Mouse (Mus musculus): ENCODE data around the gene Tmem213. TPM values are rescaled to one million over a fixed set of nuclear protein-coding genes. Genes with fewer than 3 reads are reported as not detected.
A peak's percentile ranks its signal among the peaks of the same experiment; 100 is the strongest.

Gene Tmem213
- polyA plus RNA-seq, 1 experiment = not detected

DNA sequence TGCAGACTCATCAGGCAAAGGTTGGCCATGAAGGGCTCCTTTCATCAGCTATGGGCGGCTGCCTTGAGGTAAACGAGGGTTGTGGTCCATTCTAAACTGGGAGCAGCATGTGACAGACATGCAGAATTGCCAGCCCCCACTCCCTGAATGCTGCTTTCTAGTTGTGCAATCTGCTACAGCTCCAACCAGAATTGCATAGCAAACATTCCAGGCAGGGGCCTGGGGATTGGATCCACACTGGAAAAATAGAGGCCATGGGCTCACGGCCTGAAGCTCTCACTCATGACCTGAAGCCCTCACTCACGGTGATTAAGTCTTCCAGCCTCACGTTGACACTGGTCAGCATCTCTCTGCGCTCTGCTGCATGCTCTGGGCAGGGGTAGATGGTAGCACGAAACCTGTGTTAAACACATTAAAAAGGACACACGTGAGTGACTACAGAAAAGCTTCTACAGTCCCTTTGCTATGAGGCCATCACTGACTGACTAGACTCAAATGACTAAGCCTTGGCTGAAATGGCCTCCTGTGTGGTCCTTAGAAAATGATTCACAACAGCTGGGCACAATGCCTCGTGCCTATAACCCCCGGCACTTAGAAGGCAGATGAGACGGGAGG, 27.2 kb upstream of the Tmem213 start:
- TF ChIP-seq CTCF (IDR thresholded peaks at IDR 0.05; ENCODE audit: borderline replicate concordance, insufficient read depth, low read length) (no peak), POLR2A (IDR thresholded peaks at IDR 0.05; ENCODE audit: low read depth, low read length) (no peak)
- no peak overlapping the region for H3K4me3 ChIP-seq (ENCODE audit: insufficient read depth, low read length)
- H3K27ac ChIP-seq (ENCODE audit: insufficient read depth, low read length) = peak overlapping the region; percentile 45
- H3K4me1 ChIP-seq (ENCODE audit: control insufficient read depth, insufficient read depth, low read length) = peaks cover 8% of the 10 kb centered on the region

DNA sequence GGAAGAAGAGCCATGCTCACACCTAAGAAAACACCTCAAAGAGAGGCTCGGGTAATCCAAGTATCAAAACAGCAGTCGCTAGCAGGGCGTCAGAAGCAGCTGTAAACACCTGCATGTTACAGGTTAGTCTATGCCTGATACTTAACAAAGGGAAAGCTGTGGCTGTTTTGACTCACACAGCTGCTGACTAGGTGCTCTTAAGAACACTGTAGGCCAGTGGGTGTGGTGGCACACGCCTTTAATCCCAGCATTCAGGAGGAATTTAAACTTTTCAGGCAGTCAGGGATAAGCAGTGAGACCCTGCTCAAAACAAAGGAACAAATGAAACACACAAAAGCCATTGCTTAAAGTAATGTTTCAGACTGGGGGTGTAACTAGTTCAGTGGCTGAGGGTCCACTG, 25.9 kb upstream of the Tmem213 start:
- Histone ChIP-seq H3K4me1 (ENCODE audit: control insufficient read depth, insufficient read depth, low read length) (peaks cover 8% of the 10 kb centered on the region), H3K27ac (ENCODE audit: insufficient read depth, low read length) (no peak overlapping the region), H3K4me3 (ENCODE audit: insufficient read depth, low read length) (no peak overlapping the region)
- TF ChIP-seq POLR2A (IDR thresholded peaks at IDR 0.05; ENCODE audit: low read depth, low read length) = no peak
- no peak for TF ChIP-seq CTCF (IDR thresholded peaks at IDR 0.05; ENCODE audit: borderline replicate concordance, insufficient read depth, low read length)

GRCm38 (mm10) chr6:38087242-38088026, 21.6 kb upstream of the Tmem213 start:
- Histone ChIP-seq H3K4me1 (ENCODE audit: control insufficient read depth, insufficient read depth, low read length) (peaks cover 4% of the 10 kb centered on the region), H3K27ac (ENCODE audit: insufficient read depth, low read length) (no peak overlapping the region), H3K4me3 (ENCODE audit: insufficient read depth, low read length) (no peak overlapping the region)
- TF ChIP-seq POLR2A (IDR thresholded peaks at IDR 0.05; ENCODE audit: low read depth, low read length) (no peak), CTCF (IDR thresholded peaks at IDR 0.05; ENCODE audit: borderline replicate concordance, insufficient read depth, low read length) (no peak)

GRCm38 (mm10) chr6:38092539-38092938, 16.5 kb upstream of the Tmem213 start:
- H3K4me1 ChIP-seq (ENCODE audit: control insufficient read depth, insufficient read depth, low read length) = peaks cover 13% of the 10 kb centered on the region
- no peak overlapping the region; the same call in 1 of the 2 replicates for H3K27ac ChIP-seq (ENCODE audit: insufficient read depth, low read length)
- H3K4me3 ChIP-seq (ENCODE audit: insufficient read depth, low read length) = no peak overlapping the region
- TF ChIP-seq POLR2A (IDR thresholded peaks at IDR 0.05; ENCODE audit: low read depth, low read length) (no peak), CTCF (IDR thresholded peaks at IDR 0.05; ENCODE audit: borderline replicate concordance, insufficient read depth, low read length) (no peak)

GRCm38 (mm10) chr6:38094701-38095100, 14.4 kb upstream of the Tmem213 start:
- H3K4me3 ChIP-seq (ENCODE audit: insufficient read depth, low read length) = no peak overlapping the region
- no peak for TF ChIP-seq POLR2A (IDR thresholded peaks at IDR 0.05; ENCODE audit: low read depth, low read length)
- no peak for TF ChIP-seq CTCF (IDR thresholded peaks at IDR 0.05; ENCODE audit: borderline replicate concordance, insufficient read depth, low read length)
- H3K27ac ChIP-seq (ENCODE audit: insufficient read depth, low read length) = no peak overlapping the region
- peaks cover 13% of the 10 kb centered on the region for H3K4me1 ChIP-seq (ENCODE audit: control insufficient read depth, insufficient read depth, low read length)

DNA sequence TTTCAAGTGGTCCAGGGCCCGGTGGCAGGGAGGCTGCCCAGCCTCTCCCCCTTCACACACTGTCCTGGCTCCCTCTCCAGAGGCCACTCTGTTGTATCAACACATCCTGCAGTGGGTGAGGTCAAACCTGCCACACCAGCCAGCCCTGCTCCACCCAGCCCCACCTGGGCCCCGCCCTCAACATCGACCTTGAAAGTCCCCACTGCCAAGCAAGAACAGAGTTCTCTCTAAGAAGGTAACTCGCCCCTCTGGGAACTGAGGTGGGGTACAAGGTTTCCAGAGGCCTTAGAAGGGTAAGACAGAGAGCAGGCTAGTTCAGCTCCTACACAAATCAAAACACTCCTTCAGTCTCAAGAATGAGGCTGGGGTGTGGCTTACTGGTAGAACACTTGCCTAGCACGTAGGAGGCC, 12.1 kb upstream of the Tmem213 start:
- Histone ChIP-seq H3K4me3 (ENCODE audit: insufficient read depth, low read length) (no peak overlapping the region), H3K4me1 (ENCODE audit: control insufficient read depth, insufficient read depth, low read length) (peaks cover 13% of the 10 kb centered on the region), H3K27ac (ENCODE audit: insufficient read depth, low read length) (no peak overlapping the region)
- TF ChIP-seq POLR2A (IDR thresholded peaks at IDR 0.05; ENCODE audit: low read depth, low read length) = no peak
- TF ChIP-seq CTCF (IDR thresholded peaks at IDR 0.05; ENCODE audit: borderline replicate concordance, insufficient read depth, low read length) = no peak

DNA sequence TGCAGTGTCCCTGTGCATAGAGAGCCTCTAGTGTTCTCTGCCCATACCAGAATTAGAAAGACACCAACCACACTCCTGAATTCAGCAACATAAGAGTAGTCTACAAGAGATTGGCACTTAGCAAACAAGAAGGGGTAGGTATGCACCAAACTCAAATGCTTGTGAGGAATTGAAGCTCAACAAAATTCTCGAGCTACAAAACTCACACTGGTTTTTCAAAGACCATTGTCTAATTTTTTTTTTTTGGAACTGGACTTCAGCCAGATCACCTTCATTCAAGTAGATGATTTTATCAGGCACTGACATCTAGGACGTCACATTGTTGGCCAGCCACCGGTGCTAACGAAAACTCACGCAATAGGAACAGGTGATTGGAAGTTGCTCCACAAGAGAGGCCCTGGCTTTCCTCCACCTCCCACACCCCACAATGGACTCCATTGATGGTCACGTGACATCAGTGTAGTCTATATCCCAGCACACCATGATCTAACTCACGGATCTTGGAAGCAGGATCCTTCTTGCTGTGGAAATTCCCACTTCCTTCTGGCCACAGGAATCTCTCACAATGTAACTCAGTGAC, 6.7 kb upstream of the Tmem213 start:
- Histone ChIP-seq H3K4me3 (ENCODE audit: insufficient read depth, low read length) (no peak overlapping the region), H3K4me1 (ENCODE audit: control insufficient read depth, insufficient read depth, low read length) (no peaks in the 10 kb centered on the region), H3K27ac (ENCODE audit: insufficient read depth, low read length) (no peak overlapping the region)
- no peak for TF ChIP-seq POLR2A (IDR thresholded peaks at IDR 0.05; ENCODE audit: low read depth, low read length)
- no peak for TF ChIP-seq CTCF (IDR thresholded peaks at IDR 0.05; ENCODE audit: borderline replicate concordance, insufficient read depth, low read length)

GRCm38 (mm10) chr6:38103775-38104174, 5.3 kb upstream of the Tmem213 start:
- TF ChIP-seq POLR2A (IDR thresholded peaks at IDR 0.05; ENCODE audit: low read depth, low read length) = no peak
- TF ChIP-seq CTCF (IDR thresholded peaks at IDR 0.05; ENCODE audit: borderline replicate concordance, insufficient read depth, low read length) = no peak
- Histone ChIP-seq H3K27ac (ENCODE audit: insufficient read depth, low read length) (no peak overlapping the region), H3K4me1 (ENCODE audit: control insufficient read depth, insufficient read depth, low read length) (no peaks in the 10 kb centered on the region)

DNA sequence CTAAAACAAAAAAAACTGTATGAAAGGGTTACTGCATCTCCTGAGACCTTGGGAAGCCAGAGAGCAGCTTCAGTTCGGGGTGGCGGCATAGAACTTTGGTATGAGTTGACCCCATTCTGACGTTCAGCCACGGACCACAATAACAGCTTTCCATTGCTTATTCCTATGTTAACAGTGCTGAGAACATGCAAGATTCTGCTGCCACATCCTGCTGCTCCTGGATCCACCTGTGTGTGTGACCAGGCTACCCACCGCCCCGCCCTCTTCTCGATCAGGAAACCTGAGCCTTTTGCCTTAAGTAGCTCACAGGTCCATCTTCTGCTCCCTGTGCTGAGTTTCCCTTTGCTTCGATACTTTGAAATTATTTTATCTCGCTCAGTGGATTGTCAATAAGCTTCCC, 3.1 kb upstream of the Tmem213 start:
- H3K4me3 ChIP-seq (ENCODE audit: insufficient read depth, low read length) = no peak overlapping the region
- TF ChIP-seq POLR2A (IDR thresholded peaks at IDR 0.05; ENCODE audit: low read depth, low read length) = no peak
- TF ChIP-seq CTCF (IDR thresholded peaks at IDR 0.05; ENCODE audit: borderline replicate concordance, insufficient read depth, low read length) = no peak

More at GRCm38 (mm10) chr6:38103775-38104174, 5.3 kb upstream of the Tmem213 start:
- H3K4me3 ChIP-seq (ENCODE audit: insufficient read depth, low read length) = no peak overlapping the region

GRCm38 (mm10) chr6:38108449-38108848, 606 bp upstream of the Tmem213 start:
- Histone ChIP-seq H3K4me3 (ENCODE audit: insufficient read depth, low read length) (no peak overlapping the region), H3K27ac (ENCODE audit: insufficient read depth, low read length) (no peak overlapping the region), H3K4me1 (ENCODE audit: control insufficient read depth, insufficient read depth, low read length) (no peaks in the 10 kb centered on the region)
- no peak for TF ChIP-seq POLR2A (IDR thresholded peaks at IDR 0.05; ENCODE audit: low read depth, low read length)
- no peak for TF ChIP-seq CTCF (IDR thresholded peaks at IDR 0.05; ENCODE audit: borderline replicate concordance, insufficient read depth, low read length)

More for the DNA sequence above, 3.1 kb upstream of the Tmem213 start:
- no peak overlapping the region for H3K27ac ChIP-seq (ENCODE audit: insufficient read depth, low read length)
- no peaks in the 10 kb centered on the region for H3K4me1 ChIP-seq (ENCODE audit: control insufficient read depth, insufficient read depth, low read length)
